Mouse (Mus musculus): ENCODE results near the gene Phlpp1.

- TF ChIP-seq CTCF (IDR thresholded peaks at IDR 0.05 in 2 of 3, conservative IDR thresholded peaks at IDR 0.05 in 1 of 3; ENCODE audit: control insufficient read depth in 1 of 3, insufficient read depth in 1 of 3, low read depth in 2 of 3, low read length in 3 of 3, poor library complexity in 1 of 3, severe bottlenecking in 1 of 3) = no peak
- TF ChIP-seq RAD21 (IDR thresholded peaks at IDR 0.05; ENCODE audit: low read depth, low read length) = no peak
- TF ChIP-seq RCOR1 (IDR thresholded peaks at IDR 0.05; ENCODE audit: low read depth, low read length) = no peak
- no peak for TF ChIP-seq USF1 (IDR thresholded peaks at IDR 0.05; ENCODE audit: low read depth, low read length)
- TF ChIP-seq POLR2A (IDR thresholded peaks at IDR 0.05; ENCODE audit: control insufficient read depth in 1 of 2, insufficient read depth in 1 of 2, low read depth in 1 of 2, low read length in 2 of 2, poor library complexity in 1 of 2) = no peak
These were observed 7.4 kb upstream of the Phlpp1 start for GRCm38 (mm10) chr1:106164111-106164510.

Measured in MEL (cell line).